Mouse (Mus musculus) C3H10T1/2 (cell line): ENCODE measurements around the gene Slc38a10. TPM values are rescaled to one million over a fixed set of nuclear protein-coding genes. Genes with fewer than 3 reads are reported as not detected.

Experiments used
- polyA plus RNA-seq, 2 experiments: library from polyadenylated mRNA; unstranded; fragments of >200 nt; fragmentation: generic; extraction: Trizol; gene quantifications; one replicate each; pipeline ENCODE4 v1.2.1; 2012; ENCODE audit warnings: missing spikeins in 2 of 2

Slc38a10 gene
- 100 to 1,000 TPM in 1 of 2 experiments, 10 to 100 TPM in 1; 53.2 to 164 TPM for polyA plus RNA-seq

GRCm38 (mm10) chr11:120151113-120151494 lies at the start of gene Slc38a10:
TSS of gene Slc38a10 (minus strand) at chr11:120151346.

GRCm38 (mm10) chr11:120098588-120099511 lies 52.3 kb downstream of the Slc38a10 start, which contains the start of the genes Tepsin and Ndufaf8:
TSS of gene Tepsin (minus strand) at chr11:120098731.
TSS of gene Ndufaf8 (plus strand) at chr11:120098928.

GRCm38 (mm10) chr11:120086702-120087152 lies 64.4 kb downstream of the Slc38a10 start, which contains the start of gene Cep131:
TSS of gene Cep131 (minus strand) at chr11:120086827.

Other genes starting within 250 kb of the Slc38a10 start
- 100 to 1,000 TPM in 1 of 2 experiments, 10 to 100 TPM in 1; 79.1 to 102 TPM for gene Chmp6, start 237.9 kb downstream of the Slc38a10 start, polyA plus RNA-seq
- gene Baiap2, start 208.6 kb downstream of the Slc38a10 start, polyA plus RNA-seq = 100 to 1,000 TPM; 120 to 170 TPM
- 1 to 10 TPM in 1 of 2 experiments, under 1 TPM in 1; 0.04 to 1.1 TPM for gene Aatk, start 104.2 kb downstream of the Slc38a10 start, polyA plus RNA-seq
- 10 to 100 TPM; 21.9 to 51.6 TPM for gene Cep131, start 64.5 kb downstream of the Slc38a10 start, polyA plus RNA-seq
- gene Tepsin, start 52.6 kb downstream of the Slc38a10 start, polyA plus RNA-seq = 10 to 100 TPM in 1 of 2 experiments, 1 to 10 TPM in 1; 6.1 to 21.7 TPM
- gene Ndufaf8, start 52.4 kb downstream of the Slc38a10 start, polyA plus RNA-seq = 100 to 1,000 TPM; 131 to 132 TPM
- 10 to 100 TPM in 1 of 2 experiments, 1 to 10 TPM in 1; 4.5 to 19.3 TPM for gene Bahcc1, start 81.6 kb upstream of the Slc38a10 start, polyA plus RNA-seq
- gene Actg1, start 197.2 kb upstream of the Slc38a10 start, polyA plus RNA-seq = 1,000 to 10,000 TPM; 3,031 to 5,204 TPM
- gene Fscn2, start 210.2 kb upstream of the Slc38a10 start, polyA plus RNA-seq = under 1 TPM; 0.45 to 0.54 TPM
- 10 to 100 TPM; 28.8 to 30.5 TPM for gene Faap100, start 227.4 kb upstream of the Slc38a10 start, polyA plus RNA-seq